Mouse (Mus musculus): ENCODE results near the gene Snrnp35.

- TF ChIP-seq CTCF (IDR thresholded peaks at IDR 0.05; ENCODE audit: low read depth): no peak
- TF ChIP-seq EP300 (IDR thresholded peaks at IDR 0.05; ENCODE audit: low read depth): no peak
Measured at GRCm38 (mm10) chr5:124485654-124486053, 2.7 kb downstream of the Snrnp35 start.
